Mouse (Mus musculus) liver, postnatal 0 days (tissue): Measurements from ENCODE around the gene Ccdc40.

Experiments used
- CTCF ChIP-seq: sonication (generic); IDR thresholded peaks from 2 replicates; pipeline ENCODE4 v1.5.1; 2016; ENCODE audit warnings: antibody characterized with exemption, low read depth
- EP300 ChIP-seq: IDR thresholded peaks from 2 replicates; pipeline ENCODE4 v1.6.1; 2016; ENCODE audit warnings: antibody characterized with exemption, low read depth, mild to moderate bottlenecking

GRCm38 (mm10) chr11:119219816-119220465 is 8.4 kb upstream of the Ccdc40 start:
- no peak for TF ChIP-seq CTCF
- TF ChIP-seq EP300: no peak
